Mouse (Mus musculus) midbrain, embryonic 13.5 days (tissue): ENCODE data around the gene Appl1. TPM values are rescaled to one million over a fixed set of nuclear protein-coding genes. Genes with fewer than 3 reads are reported as not detected.

Source experiments
- ATAC-seq: fragments of 200-750 bp; cut with Nextera tagmentation; 2 replicates; pipeline ENCODE4 v1.8.0; 2017; ENCODE audit warnings: mild to moderate bottlenecking, moderate TSS enrichment, moderate library complexity
- H3K27ac ChIP-seq: fragments of 300-500 bp; sonication (generic); 2 replicates; pipeline ENCODE4 v1.5.1; 2015; ENCODE audit warnings: inconsistent platforms, mild to moderate bottlenecking, moderate library complexity
- H3K27me3 ChIP-seq: fragments of 300-500 bp; sonication (generic); 2 replicates; pipeline ENCODE4 v1.6.1; 2015; ENCODE audit warnings: mild to moderate bottlenecking, inconsistent platforms
- H3K36me3 ChIP-seq: fragments of 300-500 bp; sonication (generic); 2 replicates; pipeline ENCODE4 v1.6.1; 2015; ENCODE audit warnings: mild to moderate bottlenecking, inconsistent platforms
- H3K4me1 ChIP-seq: fragments of 300-500 bp; sonication (generic); replicated peaks from 2 replicates; pipeline ENCODE4 v1.6.1; 2015; ENCODE audit warnings: inconsistent platforms
- H3K4me2 ChIP-seq: fragments of 300-500 bp; sonication (generic); replicated peaks from 2 replicates; pipeline ENCODE4 v1.6.1; 2015; ENCODE audit warnings: moderate library complexity, mild to moderate bottlenecking, inconsistent platforms
- H3K4me3 ChIP-seq: fragments of 300-500 bp; sonication (generic); replicated peaks from 2 replicates; pipeline ENCODE4 v1.5.1; 2015; ENCODE audit warnings: mild to moderate bottlenecking, inconsistent platforms
- H3K9ac ChIP-seq: fragments of 300-500 bp; sonication (generic); replicated peaks from 2 replicates; pipeline ENCODE4 v1.6.1; 2015; ENCODE audit warnings: mild to moderate bottlenecking, inconsistent platforms
- H3K9me3 ChIP-seq: fragments of 300-500 bp; sonication (generic); 2 replicates; pipeline ENCODE4 v1.6.1; 2016; ENCODE audit warnings: mild to moderate bottlenecking, inconsistent platforms
- WGBS: fragments of 180-500 bp; shearing (Covaris S2); methylation state at CpG from one replicate; pipeline ENCODE4 v1.1.7; 2015; 5-methylcytosine and 5-hydroxymethylcytosine counted together
- polyA plus RNA-seq: library from polyadenylated mRNA; unstranded; fragments of >200 nt; fragmentation: Nextera tagmentation; extraction: Ambion mirVana; gene quantifications from 2 replicates; pipeline ENCODE4 v1.2.1, GENCODE M21; 2015

The Appl1 gene
- polyA plus RNA-seq: 57.8 and 63.2 TPM in 2 replicates

DNA sequence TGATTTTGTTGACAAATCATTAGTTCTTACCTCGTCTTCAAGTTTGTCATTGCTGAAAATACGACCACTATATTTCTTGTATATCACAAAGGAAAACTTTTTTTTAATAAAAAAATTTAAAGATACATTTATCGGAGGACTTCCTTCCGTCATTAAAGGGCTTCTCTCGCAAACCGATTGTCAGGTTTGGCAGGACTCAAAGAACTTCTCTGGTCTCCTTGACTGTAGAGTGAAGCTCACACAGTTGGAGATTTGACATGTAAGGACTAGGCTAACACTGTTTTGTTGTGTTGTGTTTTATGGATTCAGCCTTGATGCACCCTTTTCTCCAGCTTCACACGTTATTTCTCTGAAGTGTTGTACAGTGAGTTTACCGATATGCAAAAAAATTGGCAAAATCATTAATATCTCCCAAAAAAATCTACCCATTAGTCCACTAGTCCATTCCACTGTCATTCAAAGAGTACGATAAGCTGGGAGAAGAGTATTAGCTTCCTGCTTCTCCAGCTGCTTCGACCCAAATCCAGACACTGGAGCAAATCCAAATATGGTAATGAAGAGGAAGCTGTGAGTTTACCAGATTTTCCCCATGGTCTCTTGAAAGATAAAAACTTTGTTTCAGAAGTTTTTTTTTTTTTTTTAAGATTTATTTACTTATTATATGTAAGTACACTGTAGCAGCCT lies at the start of gene Appl1:
Gene Appl1 (minus strand): TSS at position 127 of the 684 bp plus-strand sequence.
- Histone ChIP-seq H3K36me3 (no peaks in the 10 kb centered on the region), H3K9ac (peak within 1 kb of the TSS; percentile 91), H3K9me3 (no peaks in the 10 kb centered on the region), H3K4me3 (peak within 1 kb of the TSS; percentile 88), H3K27me3 (no peaks in the 10 kb centered on the region), H3K4me2 (peak within 1 kb of the TSS; percentile 66), H3K27ac (peak within 1 kb of the TSS; percentile 95), H3K4me1 (peaks cover 23% of the 10 kb centered on the region)
- 45% methylated on average over 10 of the region's 10 CpGs for WGBS
- no peak for ATAC-seq

DNA sequence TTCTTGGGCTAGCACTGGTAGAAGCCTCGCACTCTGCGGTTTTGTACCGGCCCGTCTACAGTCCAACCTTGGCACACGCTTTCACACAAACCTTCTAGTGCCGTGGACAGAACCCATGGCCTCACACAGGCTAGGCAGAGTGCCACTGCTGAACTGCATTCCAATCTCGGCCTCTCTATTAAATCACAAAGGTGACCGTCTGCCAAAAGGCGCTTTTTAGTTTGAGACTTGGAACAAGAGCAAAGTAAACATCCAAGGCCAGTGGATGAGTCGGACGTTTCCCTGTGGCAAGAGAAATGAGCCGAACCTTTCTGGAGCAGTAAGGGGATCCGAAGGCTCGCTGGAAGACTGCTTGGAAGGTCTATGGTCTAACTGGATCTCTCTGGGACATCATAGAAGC lies 48.8 kb upstream of the Appl1 start:
- Histone ChIP-seq H3K36me3 (no peaks in the 10 kb centered on the region), H3K4me2 (no peak overlapping the region), H3K27ac (no peak overlapping the region), H3K9me3 (no peaks in the 10 kb centered on the region), H3K4me3 (no peak overlapping the region), H3K4me1 (no peaks in the 10 kb centered on the region), H3K9ac (no peak overlapping the region), H3K27me3 (no peaks in the 10 kb centered on the region)
- no peak for ATAC-seq
- WGBS: 92% methylated on average over 14 of the region's 14 CpGs

- Histone ChIP-seq H3K9me3 (no peaks in the 10 kb centered on the region), H3K9ac (no peak overlapping the region), H3K4me2 (no peak overlapping the region), H3K4me1 (no peaks in the 10 kb centered on the region), H3K27ac (no peak overlapping the region), H3K27me3 (no peaks in the 10 kb centered on the region), H3K4me3 (no peak overlapping the region), H3K36me3 (no peaks in the 10 kb centered on the region)
- WGBS: 93% methylated on average over 2 of the region's 2 CpGs
- ATAC-seq: no peak
These were observed 46.9 kb upstream of the Appl1 start for GRCm38 (mm10) chr14:27017936-27018335.

DNA sequence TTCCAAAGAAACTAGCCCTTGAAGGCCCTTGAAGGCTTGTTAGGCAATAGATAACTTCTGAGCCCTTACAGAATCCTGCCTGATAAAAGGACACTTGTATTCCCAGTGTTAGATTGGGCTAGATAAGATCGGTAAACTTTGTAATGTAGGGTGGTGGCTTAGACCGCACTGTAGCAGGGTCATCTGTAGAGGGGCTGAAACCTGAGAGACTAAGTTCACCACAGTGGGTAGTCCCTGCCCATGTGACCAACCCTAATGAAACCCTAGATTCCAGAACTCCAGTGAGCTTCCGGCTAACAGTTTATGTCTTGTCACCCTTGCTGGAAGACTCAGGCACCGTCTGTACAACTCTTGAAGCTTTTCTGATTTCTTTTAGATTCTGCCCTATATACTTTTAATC lies 42.6 kb upstream of the Appl1 start:
- no peaks in the 10 kb centered on the region for H3K36me3 ChIP-seq
- no peak for ATAC-seq
- no peak overlapping the region for H3K9ac ChIP-seq
- H3K27ac ChIP-seq: no peak overlapping the region
- H3K4me2 ChIP-seq: no peak overlapping the region
- H3K27me3 ChIP-seq: no peaks in the 10 kb centered on the region
- no peaks in the 10 kb centered on the region for H3K9me3 ChIP-seq
- 83% methylated on average over 4 of the region's 4 CpGs for WGBS
- no peak overlapping the region for H3K4me3 ChIP-seq
- H3K4me1 ChIP-seq: no peaks in the 10 kb centered on the region

GRCm38 (mm10) chr14:27011561-27011960 lies 40.5 kb upstream of the Appl1 start:
- Histone ChIP-seq H3K36me3 (no peaks in the 10 kb centered on the region), H3K27ac (no peak overlapping the region), H3K4me2 (no peak overlapping the region), H3K4me1 (no peaks in the 10 kb centered on the region), H3K9me3 (no peaks in the 10 kb centered on the region), H3K9ac (no peak overlapping the region), H3K27me3 (no peaks in the 10 kb centered on the region), H3K4me3 (no peak overlapping the region)
- ATAC-seq: no peak
- WGBS: 85% methylated on average over 5 of the region's 5 CpGs

DNA sequence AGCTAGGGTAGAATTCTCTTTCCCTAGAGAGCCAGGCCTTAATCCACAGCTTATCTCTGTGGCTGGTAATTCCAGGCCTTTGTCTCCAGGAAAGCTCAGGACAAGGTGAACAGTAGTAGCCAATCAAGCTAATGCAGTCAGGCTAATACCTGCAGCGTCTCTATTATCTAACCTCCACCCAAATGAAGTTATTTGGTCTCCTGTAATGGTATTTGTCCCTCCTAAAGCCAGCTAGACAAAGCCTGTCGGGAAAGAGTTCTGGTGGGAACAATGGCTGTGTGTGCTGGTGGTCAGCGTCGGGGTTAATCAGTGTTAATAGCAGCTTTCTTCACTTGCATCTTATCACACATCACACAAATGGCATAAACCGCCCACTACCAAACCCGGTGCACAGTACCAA lies 34.9 kb upstream of the Appl1 start:
- H3K4me3 ChIP-seq: no peak overlapping the region
- H3K27ac ChIP-seq: no peak overlapping the region
- peaks cover 5% of the 10 kb centered on the region; the same call in 1 of the 2 replicates for H3K27me3 ChIP-seq
- H3K9ac ChIP-seq: no peak overlapping the region
- no peaks in the 10 kb centered on the region for H3K9me3 ChIP-seq
- no peak overlapping the region for H3K4me2 ChIP-seq
- H3K36me3 ChIP-seq: no peaks in the 10 kb centered on the region
- H3K4me1 ChIP-seq: no peaks in the 10 kb centered on the region
- WGBS: 6% methylated on average over 6 of the region's 6 CpGs
- ATAC-seq: no peak

- 77% methylated on average over 7 of the region's 7 CpGs for WGBS
- ATAC-seq: no peak
- Histone ChIP-seq H3K4me3 (no peak overlapping the region), H3K9me3 (no peaks in the 10 kb centered on the region), H3K4me1 (no peaks in the 10 kb centered on the region; the same call in 1 of the 2 replicates), H3K36me3 (no peaks in the 10 kb centered on the region), H3K27me3 (peaks cover 12% of the 10 kb centered on the region; the same call in 1 of the 2 replicates), H3K27ac (no peak overlapping the region), H3K4me2 (no peak overlapping the region), H3K9ac (no peak overlapping the region)
These were observed 33.9 kb upstream of the Appl1 start for GRCm38 (mm10) chr14:27004906-27005305.

DNA sequence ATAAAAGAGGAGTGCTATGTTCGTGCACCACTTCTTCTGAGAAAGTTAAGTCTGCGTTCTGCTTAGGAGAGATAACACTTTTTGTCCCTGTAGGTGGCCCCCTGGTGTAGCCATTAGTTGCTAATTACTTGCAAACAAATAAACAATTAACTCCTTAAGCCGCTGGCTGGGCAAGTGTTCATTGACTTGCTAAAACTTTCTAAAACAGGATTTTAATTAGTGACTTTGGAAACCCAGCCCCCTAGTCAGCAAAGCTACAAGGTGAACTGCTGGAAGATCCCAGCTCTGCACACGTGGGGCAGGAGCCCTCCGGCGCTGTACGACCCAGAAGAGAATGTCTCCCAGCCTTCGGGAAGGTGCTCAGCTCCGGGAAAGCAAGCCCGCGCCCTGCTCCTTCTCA lies 29.4 kb upstream of the Appl1 start:
- Histone ChIP-seq H3K27ac (no peak overlapping the region), H3K9me3 (no peaks in the 10 kb centered on the region), H3K4me1 (no peaks in the 10 kb centered on the region; the same call in 1 of the 2 replicates), H3K9ac (no peak overlapping the region), H3K4me2 (no peak overlapping the region), H3K4me3 (no peak overlapping the region), H3K36me3 (no peaks in the 10 kb centered on the region), H3K27me3 (peaks cover 12% of the 10 kb centered on the region; the same call in 1 of the 2 replicates)
- no peak for ATAC-seq
- 4% methylated on average over 11 of the region's 11 CpGs for WGBS

GRCm38 (mm10) chr14:26996257-26996656 lies 25.2 kb upstream of the Appl1 start:
- Histone ChIP-seq H3K27me3 (peaks cover 9% of the 10 kb centered on the region; the same call in 1 of the 2 replicates), H3K9me3 (no peaks in the 10 kb centered on the region), H3K4me1 (peaks cover 6% of the 10 kb centered on the region; the same call in 1 of the 2 replicates), H3K4me2 (no peak overlapping the region), H3K27ac (no peak overlapping the region), H3K9ac (no peak overlapping the region), H3K4me3 (no peak overlapping the region), H3K36me3 (no peaks in the 10 kb centered on the region)
- ATAC-seq: no peak

GRCm38 (mm10) chr14:26994211-26994741 lies 23.2 kb upstream of the Appl1 start, which contains the start of gene Hesx1:
Gene Hesx1, plus strand, starts transcription at chr14:26994416.
- Histone ChIP-seq H3K4me3 (peak within 1 kb of the TSS; percentile 35), H3K4me2 (peak within 1 kb of the TSS; percentile 53), H3K9ac (peak within 1 kb of the TSS; percentile 2; the same call in 1 of the 2 replicates), H3K4me1 (peaks cover 6% of the 10 kb centered on the region; the same call in 1 of the 2 replicates), H3K27me3 (no peaks in the 10 kb centered on the region), H3K9me3 (no peaks in the 10 kb centered on the region), H3K27ac (no peak within 1 kb of the TSS), H3K36me3 (no peaks in the 10 kb centered on the region)
- 0 out of 2 replicates have a peak, but pooled peaks have one; percentile 17 for ATAC-seq
- WGBS: 11% methylated on average over 16 of the region's 16 CpGs

- no peaks in the 10 kb centered on the region for H3K36me3 ChIP-seq
- H3K27me3 ChIP-seq: no peaks in the 10 kb centered on the region
- H3K9ac ChIP-seq: no peak overlapping the region
- no peak for ATAC-seq
- no peak overlapping the region for H3K4me3 ChIP-seq
- H3K9me3 ChIP-seq: no peaks in the 10 kb centered on the region
- peaks cover 6% of the 10 kb centered on the region; the same call in 1 of the 2 replicates for H3K4me1 ChIP-seq
- H3K4me2 ChIP-seq: no peak overlapping the region
- no peak overlapping the region for H3K27ac ChIP-seq
- 73% methylated on average over 3 of the region's 3 CpGs for WGBS
These were observed 22.4 kb upstream of the Appl1 start for GRCm38 (mm10) chr14:26993427-26993826.

DNA sequence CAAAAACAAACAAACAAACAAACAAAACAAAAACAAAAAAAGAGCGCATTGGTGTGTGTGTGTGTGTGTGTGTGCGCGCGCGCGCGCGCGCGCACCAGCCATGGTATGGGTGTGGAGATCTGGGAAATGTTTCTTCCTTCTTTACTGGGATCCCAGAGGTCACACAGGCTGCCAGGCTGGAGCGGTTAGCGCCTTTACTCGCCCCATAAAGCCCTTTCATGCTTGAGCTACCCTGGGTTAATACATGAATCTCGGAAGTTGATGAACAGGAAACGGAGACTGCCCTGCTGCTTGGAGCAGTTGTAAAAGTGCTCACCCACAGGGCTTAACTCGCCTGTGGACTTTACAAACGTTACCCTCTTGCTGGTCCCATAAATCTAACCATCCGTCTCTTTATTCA lies 20.6 kb upstream of the Appl1 start:
- H3K36me3 ChIP-seq: no peaks in the 10 kb centered on the region
- no peaks in the 10 kb centered on the region for H3K27me3 ChIP-seq
- 66% methylated on average over 18 of the region's 18 CpGs for WGBS
- H3K27ac ChIP-seq: no peak overlapping the region
- no peak overlapping the region for H3K9ac ChIP-seq
- peaks cover 6% of the 10 kb centered on the region; the same call in 1 of the 2 replicates for H3K4me1 ChIP-seq
- no peak overlapping the region for H3K4me2 ChIP-seq
- no peaks in the 10 kb centered on the region for H3K9me3 ChIP-seq
- H3K4me3 ChIP-seq: no peak overlapping the region
- ATAC-seq: no peak
